Mouse (Mus musculus) spleen, adult 2 months (tissue): ENCODE measurements around the gene Pnma5. TPM values are rescaled to one million over a fixed set of nuclear protein-coding genes. Genes with fewer than 3 reads are reported as not detected.

Experiments
- DNase-seq, 2 experiments: peaks; one replicate each; pipeline versions ENCODE4 v3.0.0 to v3.0.0-alpha.2; 2012 to 2021; ENCODE audit warnings: low spot score in 2 of 2, low read depth in 1 of 2
- H3K27ac ChIP-seq: fragments of 200-500 bp; 2 replicates; pipeline ENCODE4 v1.5.1; 2012; ENCODE audit warnings: low read length, inconsistent platforms; ENCODE audit not compliant: insufficient read depth
- H3K27me3 ChIP-seq: fragments of 200-500 bp; 2 replicates; pipeline ENCODE4 v1.6.1; 2012; ENCODE audit warnings: mild to moderate bottlenecking, moderate library complexity, low read length, inconsistent platforms; ENCODE audit not compliant: control insufficient read depth, insufficient read depth
- H3K36me3 ChIP-seq: fragments of 200-500 bp; 2 replicates; pipeline ENCODE4 v1.6.1; 2012; ENCODE audit warnings: mild to moderate bottlenecking, low read length, inconsistent platforms; ENCODE audit not compliant: control insufficient read depth, insufficient read depth
- H3K4me1 ChIP-seq: fragments of 200-500 bp; 2 replicates; pipeline ENCODE4 v1.6.1; 2011; ENCODE audit warnings: inconsistent platforms; ENCODE audit not compliant: control insufficient read depth, insufficient read depth, insufficient read length
- H3K4me3 ChIP-seq: fragments of 200-500 bp; 2 replicates; pipeline ENCODE4 v1.5.1; 2011; ENCODE audit warnings: mild to moderate bottlenecking, inconsistent platforms; ENCODE audit not compliant: insufficient read depth, insufficient read length; ENCODE audit errors: extremely low read depth
- CTCF ChIP-seq: fragments of 200-500 bp; IDR thresholded peaks from 2 replicates; pipeline ENCODE4 v1.5.1; 2011; ENCODE audit warnings: mild to moderate bottlenecking, inconsistent platforms; ENCODE audit not compliant: insufficient read depth, insufficient read length, insufficient replicate concordance; ENCODE audit errors: extremely low read depth
- POLR2A ChIP-seq: fragments of 200-500 bp; IDR thresholded peaks from 2 replicates; pipeline ENCODE4 v1.6.1; 2011; ENCODE audit warnings: low read depth, low read length, inconsistent platforms
- WGBS: fragments of 180-500 bp; shearing (Covaris S2); methylation state at CpG from one replicate; pipeline ENCODE4 v1.1.7; 2018; 5-methylcytosine and 5-hydroxymethylcytosine counted together
- polyA plus RNA-seq: library from polyadenylated mRNA; depleted of rRNA; stranded (reverse); fragments of >200 nt; gene quantifications from 2 replicates; pipeline ENCODE4 v1.2.3, GENCODE M21; 2012; rRNA removed

Pnma5 gene
- polyA plus RNA-seq, 1 experiment, result not detected

GRCm38 (mm10) chrX:72986841-72987519, 49.9 kb downstream of the Pnma5 start, which contains the start of gene Zfp185:
Gene Zfp185 (plus strand): TSS chrX:72987339.
- Histone ChIP-seq H3K27me3 (peaks cover 2% of the 10 kb centered on the region; the same call in 1 of the 2 replicates), H3K36me3 (no peaks in the 10 kb centered on the region), H3K4me1 (no peaks in the 10 kb centered on the region), H3K4me3 (peak within 1 kb of the TSS; percentile 23; the same call in 1 of the 2 replicates), H3K27ac (no peak within 1 kb of the TSS)
- 42% methylated on average over 44 of the region's 45 CpGs for WGBS
- TF ChIP-seq CTCF (no peak), POLR2A (no peak)
- no peak for DNase-seq

- WGBS, result 52% methylated on average over 2 of the region's 2 CpGs
- peaks cover 2% of the 10 kb centered on the region; the same call in 1 of the 2 replicates for H3K27me3 ChIP-seq
These were observed 51.3 kb downstream of the Pnma5 start for GRCm38 (mm10) chrX:72985607-72986006.

More at GRCm38 (mm10) chrX:72985607-72986006, 51.3 kb downstream of the Pnma5 start:
- TF ChIP-seq POLR2A, result no peak
- TF ChIP-seq CTCF, result no peak
- H3K36me3 ChIP-seq, result no peaks in the 10 kb centered on the region
- no peak for DNase-seq
- no peaks in the 10 kb centered on the region for H3K4me1 ChIP-seq
- no peak overlapping the region for H3K27ac ChIP-seq
- no peak overlapping the region for H3K4me3 ChIP-seq

Other genes with a start within 250 kb of the Pnma5 start
- 3.3 and 4.9 TPM in 2 replicates for gene Gabrq, start 211.9 kb downstream of the Pnma5 start, polyA plus RNA-seq
- 2.7 and 3.5 TPM in 2 replicates for gene Cetn2, start 118.7 kb downstream of the Pnma5 start, polyA plus RNA-seq
- gene Nsdhl, start 118.5 kb downstream of the Pnma5 start, polyA plus RNA-seq, result 3.4 and 4.2 TPM in 2 replicates
- gene Zfp185, start 49.8 kb downstream of the Pnma5 start, polyA plus RNA-seq, result 0.14 and 0.19 TPM in 2 replicates
- gene Pnma3, start 27.7 kb upstream of the Pnma5 start, polyA plus RNA-seq, result not detected in 2 replicates
- 0.64 and 0.67 TPM in 2 replicates for gene Xlr4a, start 45.4 kb upstream of the Pnma5 start, polyA plus RNA-seq
- gene Xlr3a, start 60.0 kb upstream of the Pnma5 start, polyA plus RNA-seq, result 0.11 TPM in 1 of 2 replicates, not detected in the other
- gene Gm14685, start 79.9 kb upstream of the Pnma5 start, polyA plus RNA-seq, result not detected in 2 replicates
- not detected in 2 replicates for gene Xlr5b, start 111.7 kb upstream of the Pnma5 start, polyA plus RNA-seq
- gene DXBay18, start 112.3 kb upstream of the Pnma5 start, polyA plus RNA-seq, result 0.05 TPM in 1 of 2 replicates, not detected in the other
- not detected in 2 replicates for gene Spin2d, start 139.9 kb upstream of the Pnma5 start, polyA plus RNA-seq
- 0.07 and 1.1 TPM in 2 replicates for gene Xlr3b, start 155.1 kb upstream of the Pnma5 start, polyA plus RNA-seq
- gene Xlr4b, start 177.2 kb upstream of the Pnma5 start, polyA plus RNA-seq, result 1.7 and 2.2 TPM in 2 replicates
- 9.9 and 16.7 TPM in 2 replicates for gene F8a, start 191.2 kb upstream of the Pnma5 start, polyA plus RNA-seq
- gene Xlr4c, start 206.0 kb upstream of the Pnma5 start, polyA plus RNA-seq, result 0.97 and 1.4 TPM in 2 replicates
- not detected in 2 replicates for gene Xlr3c, start 228.3 kb upstream of the Pnma5 start, polyA plus RNA-seq